Mouse (Mus musculus): ENCODE results near the gene Yipf7. TPM values are rescaled to one million over a fixed set of nuclear protein-coding genes. Genes with fewer than 3 reads are reported as not detected.
A peak's percentile ranks its signal among the peaks of the same experiment; 100 is the strongest.

Yipf7 gene
- polyA plus RNA-seq, 1 experiment: not detected

GRCm38 (mm10) chr5:69523944-69524343, 18.5 kb downstream of the Yipf7 start:
- H3K9ac ChIP-seq (ENCODE audit: low read depth, poor library complexity, severe bottlenecking): no peak overlapping the region
- no peak overlapping the region for H3K4me3 ChIP-seq (ENCODE audit: low read depth, low read length)
- H3K9me3 ChIP-seq (replicated peaks; ENCODE audit: control insufficient read depth, insufficient read depth, low read length, poor library complexity, severe bottlenecking): no peaks in the 10 kb centered on the region
- H3K27me3 ChIP-seq (ENCODE audit: control insufficient read depth, insufficient read depth, low read length, poor library complexity, severe bottlenecking): no peaks in the 10 kb centered on the region
- H3K4me1 ChIP-seq (ENCODE audit: control insufficient read depth, insufficient read depth, low read length): no peaks in the 10 kb centered on the region
- TF ChIP-seq POLR2A (IDR thresholded peaks at IDR 0.05; ENCODE audit: insufficient read depth, low read length): no peak
- TF ChIP-seq CTCF (IDR thresholded peaks at IDR 0.05; ENCODE audit: low read depth, low read length): no peak
- TF ChIP-seq EP300 (IDR thresholded peaks at IDR 0.05; ENCODE audit: insufficient read depth, low read depth, low read length): no peak
- no peak overlapping the region for H3K27ac ChIP-seq (ENCODE audit: insufficient read depth, low read length)
- H3K36me3 ChIP-seq (ENCODE audit: control insufficient read depth, insufficient read depth, low read length, poor library complexity, severe bottlenecking): no peaks in the 10 kb centered on the region

DNA sequence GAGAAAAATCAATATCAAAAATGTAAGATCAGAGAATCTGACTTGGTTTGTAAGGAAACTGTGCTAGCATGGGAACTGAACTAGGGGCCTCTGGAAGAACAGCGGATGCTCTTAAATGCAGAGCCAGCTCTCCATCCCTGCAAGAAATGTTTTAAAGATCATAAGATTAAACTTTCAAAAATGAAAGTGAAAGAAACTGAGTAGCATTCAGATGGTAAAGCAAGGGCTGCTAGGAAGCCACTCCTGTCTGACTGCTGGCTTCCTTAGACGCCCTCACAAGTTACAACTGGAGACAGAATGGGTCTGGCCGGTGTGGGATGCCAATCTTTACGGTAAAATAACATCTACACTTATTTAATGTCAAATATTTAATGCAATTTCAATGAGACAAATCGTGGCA, 20.4 kb downstream of the Yipf7 start:
- Histone ChIP-seq H3K27me3 (ENCODE audit: control insufficient read depth, insufficient read depth, low read length, poor library complexity, severe bottlenecking) (no peaks in the 10 kb centered on the region), H3K9me3 (replicated peaks; ENCODE audit: control insufficient read depth, insufficient read depth, low read length, poor library complexity, severe bottlenecking) (no peaks in the 10 kb centered on the region), H3K4me1 (ENCODE audit: control insufficient read depth, insufficient read depth, low read length) (no peaks in the 10 kb centered on the region), H3K36me3 (ENCODE audit: control insufficient read depth, insufficient read depth, low read length, poor library complexity, severe bottlenecking) (no peaks in the 10 kb centered on the region), H3K9ac (ENCODE audit: low read depth, poor library complexity, severe bottlenecking) (no peak overlapping the region), H3K4me3 (ENCODE audit: low read depth, low read length) (no peak overlapping the region), H3K27ac (ENCODE audit: insufficient read depth, low read length) (no peak overlapping the region)
- no peak for TF ChIP-seq CTCF (IDR thresholded peaks at IDR 0.05; ENCODE audit: low read depth, low read length)
- no peak for TF ChIP-seq EP300 (IDR thresholded peaks at IDR 0.05; ENCODE audit: insufficient read depth, low read depth, low read length)
- TF ChIP-seq POLR2A (IDR thresholded peaks at IDR 0.05; ENCODE audit: insufficient read depth, low read length): no peak

GRCm38 (mm10) chr5:69520661-69521278, 21.7 kb downstream of the Yipf7 start:
- Histone ChIP-seq H3K4me3 (ENCODE audit: low read depth, low read length) (no peak overlapping the region), H3K4me1 (ENCODE audit: control insufficient read depth, insufficient read depth, low read length) (no peaks in the 10 kb centered on the region), H3K27ac (ENCODE audit: insufficient read depth, low read length) (no peak overlapping the region), H3K36me3 (ENCODE audit: control insufficient read depth, insufficient read depth, low read length, poor library complexity, severe bottlenecking) (no peaks in the 10 kb centered on the region), H3K9me3 (replicated peaks; ENCODE audit: control insufficient read depth, insufficient read depth, low read length, poor library complexity, severe bottlenecking) (no peaks in the 10 kb centered on the region), H3K27me3 (ENCODE audit: control insufficient read depth, insufficient read depth, low read length, poor library complexity, severe bottlenecking) (no peaks in the 10 kb centered on the region), H3K9ac (ENCODE audit: low read depth, poor library complexity, severe bottlenecking) (no peak overlapping the region)
- TF ChIP-seq CTCF (IDR thresholded peaks at IDR 0.05; ENCODE audit: low read depth, low read length): peak; percentile 29
- no peak for TF ChIP-seq EP300 (IDR thresholded peaks at IDR 0.05; ENCODE audit: insufficient read depth, low read depth, low read length)

- Histone ChIP-seq H3K9ac (ENCODE audit: low read depth, poor library complexity, severe bottlenecking) (no peak overlapping the region), H3K27ac (ENCODE audit: insufficient read depth, low read length) (no peak overlapping the region), H3K9me3 (replicated peaks; ENCODE audit: control insufficient read depth, insufficient read depth, low read length, poor library complexity, severe bottlenecking) (no peaks in the 10 kb centered on the region), H3K4me1 (ENCODE audit: control insufficient read depth, insufficient read depth, low read length) (no peaks in the 10 kb centered on the region), H3K36me3 (ENCODE audit: control insufficient read depth, insufficient read depth, low read length, poor library complexity, severe bottlenecking) (no peaks in the 10 kb centered on the region), H3K4me3 (ENCODE audit: low read depth, low read length) (no peak overlapping the region), H3K27me3 (ENCODE audit: control insufficient read depth, insufficient read depth, low read length, poor library complexity, severe bottlenecking) (no peaks in the 10 kb centered on the region)
- no peak for TF ChIP-seq CTCF (IDR thresholded peaks at IDR 0.05; ENCODE audit: low read depth, low read length)
- no peak for TF ChIP-seq EP300 (IDR thresholded peaks at IDR 0.05; ENCODE audit: insufficient read depth, low read depth, low read length)
- TF ChIP-seq POLR2A (IDR thresholded peaks at IDR 0.05; ENCODE audit: insufficient read depth, low read length): no peak
These were observed 30.2 kb downstream of the Yipf7 start for GRCm38 (mm10) chr5:69512203-69512602.

DNA sequence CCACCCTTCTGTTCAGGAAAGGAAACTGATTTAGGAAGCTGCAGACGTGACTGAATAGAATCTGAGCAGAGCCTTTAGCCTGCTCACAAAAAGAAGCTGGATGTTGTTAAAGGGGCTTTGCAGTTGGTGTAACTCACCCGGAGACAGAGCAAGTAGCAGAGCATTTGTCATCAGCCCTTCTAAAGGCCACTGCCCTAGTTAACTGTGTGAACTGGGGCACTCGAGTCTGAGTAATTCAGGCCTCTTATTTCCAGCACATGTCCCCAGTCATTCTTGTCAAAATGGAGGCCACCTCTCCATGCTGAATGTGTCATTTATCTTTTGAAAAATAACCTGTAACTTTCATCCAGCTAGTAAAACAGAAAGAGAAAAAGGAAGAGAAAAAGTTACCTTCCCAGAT, 30.8 kb downstream of the Yipf7 start:
- Histone ChIP-seq H3K9me3 (replicated peaks; ENCODE audit: control insufficient read depth, insufficient read depth, low read length, poor library complexity, severe bottlenecking) (no peaks in the 10 kb centered on the region), H3K9ac (ENCODE audit: low read depth, poor library complexity, severe bottlenecking) (no peak overlapping the region), H3K27me3 (ENCODE audit: control insufficient read depth, insufficient read depth, low read length, poor library complexity, severe bottlenecking) (no peaks in the 10 kb centered on the region), H3K4me1 (ENCODE audit: control insufficient read depth, insufficient read depth, low read length) (no peaks in the 10 kb centered on the region), H3K36me3 (ENCODE audit: control insufficient read depth, insufficient read depth, low read length, poor library complexity, severe bottlenecking) (no peaks in the 10 kb centered on the region), H3K27ac (ENCODE audit: insufficient read depth, low read length) (no peak overlapping the region), H3K4me3 (ENCODE audit: low read depth, low read length) (no peak overlapping the region)
- TF ChIP-seq POLR2A (IDR thresholded peaks at IDR 0.05; ENCODE audit: insufficient read depth, low read length) (no peak), CTCF (IDR thresholded peaks at IDR 0.05; ENCODE audit: low read depth, low read length) (no peak), EP300 (IDR thresholded peaks at IDR 0.05; ENCODE audit: insufficient read depth, low read depth, low read length) (no peak)

- no peaks in the 10 kb centered on the region for H3K36me3 ChIP-seq (ENCODE audit: control insufficient read depth, insufficient read depth, low read length, poor library complexity, severe bottlenecking)
- no peak overlapping the region for H3K4me3 ChIP-seq (ENCODE audit: low read depth, low read length)
- H3K27ac ChIP-seq (ENCODE audit: insufficient read depth, low read length): no peak overlapping the region
- H3K4me1 ChIP-seq (ENCODE audit: control insufficient read depth, insufficient read depth, low read length): no peaks in the 10 kb centered on the region
- no peak overlapping the region for H3K9ac ChIP-seq (ENCODE audit: low read depth, poor library complexity, severe bottlenecking)
- H3K9me3 ChIP-seq (replicated peaks; ENCODE audit: control insufficient read depth, insufficient read depth, low read length, poor library complexity, severe bottlenecking): no peaks in the 10 kb centered on the region
- TF ChIP-seq EP300 (IDR thresholded peaks at IDR 0.05; ENCODE audit: insufficient read depth, low read depth, low read length) (no peak), POLR2A (IDR thresholded peaks at IDR 0.05; ENCODE audit: insufficient read depth, low read length) (no peak), CTCF (IDR thresholded peaks at IDR 0.05; ENCODE audit: low read depth, low read length) (no peak)
- H3K27me3 ChIP-seq (ENCODE audit: control insufficient read depth, insufficient read depth, low read length, poor library complexity, severe bottlenecking): no peaks in the 10 kb centered on the region
These were observed 35.4 kb downstream of the Yipf7 start for GRCm38 (mm10) chr5:69507045-69507444.

Measured in ES-Bruce4 (cell line).